Mouse (Mus musculus) bone marrow, adult 2 months (tissue): ENCODE data around the gene Olfr116.

Experiments used
- CTCF ChIP-seq: fragments of 200-500 bp; IDR thresholded peaks from 2 replicates; pipeline ENCODE4 v1.5.1; 2011; ENCODE audit warnings: low read length, control low read depth; ENCODE audit not compliant: control insufficient read depth, insufficient read depth
- POLR2A ChIP-seq: fragments of 200-500 bp; IDR thresholded peaks from 2 replicates; pipeline ENCODE4 v1.6.1; 2011; ENCODE audit warnings: low read depth, mild to moderate bottlenecking, control low read depth, low read length, borderline replicate concordance; ENCODE audit not compliant: control insufficient read depth

DNA sequence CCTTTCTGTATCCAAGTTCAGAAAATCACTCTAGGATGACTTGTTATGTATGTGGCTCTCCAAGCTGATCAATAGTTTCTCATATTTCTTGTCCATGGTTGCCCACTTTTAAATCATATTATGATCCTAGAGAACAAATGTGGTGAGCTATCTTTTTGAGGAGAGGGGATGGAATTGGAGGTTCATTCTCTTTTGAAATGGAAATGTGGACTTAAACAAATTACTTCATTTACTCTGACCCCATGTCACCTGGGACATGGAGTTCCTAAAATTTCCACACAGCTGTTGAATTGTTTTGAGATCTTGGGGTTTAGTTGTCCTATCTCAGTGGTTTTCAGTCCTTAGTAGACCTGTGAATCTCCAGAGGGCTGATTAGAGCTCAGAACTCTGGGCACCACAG lies 49.4 kb downstream of the Olfr116 start, which contains the start of gene Olfr113:
- TF ChIP-seq POLR2A: no peak
- no peak for TF ChIP-seq CTCF
